Mouse (Mus musculus) C2C12 (cell line): ENCODE results near the gene Erh.

ENCODE experiments used
- CTCF ChIP-seq: IDR thresholded peaks from one replicate; pipeline ENCODE4 v1.5.1; 2011; ENCODE audit not compliant: control insufficient read depth, insufficient read depth, insufficient read length
- MAX ChIP-seq: IDR thresholded peaks from one replicate; pipeline ENCODE4 v1.6.1; 2011; ENCODE audit warnings: mild to moderate bottlenecking, control low read depth
- USF1 ChIP-seq: IDR thresholded peaks from one replicate; pipeline ENCODE4 v1.6.1; 2011; ENCODE audit warnings: low read depth, mild to moderate bottlenecking, control low read depth, moderate library complexity

GRCm38 (mm10) chr12:80681340-80681739 is 37.2 kb upstream of the Erh start:
- peak; percentile 13 for TF ChIP-seq CTCF
- no peak for TF ChIP-seq USF1
- TF ChIP-seq MAX: no peak
